Mouse (Mus musculus): ENCODE results near the gene Ptgis. TPM values are rescaled to one million over a fixed set of nuclear protein-coding genes. Genes with fewer than 3 reads are reported as not detected.

Ptgis gene
- polyA plus RNA-seq, 2 experiments: 31.2 to 37.7 TPM

- H3K4me2 ChIP-seq (replicated peaks; ENCODE audit: low read depth, low read length, severe bottlenecking): no peak overlapping the region
- no peak overlapping the region for H3K9ac ChIP-seq (ENCODE audit: low read depth, low read length, severe bottlenecking)
- 92% methylated on average over 9 of the region's 9 CpGs for WGBS
- H3K4me1 ChIP-seq (ENCODE audit: control insufficient read depth, insufficient read depth, low read length): peaks cover 33% of the 10 kb centered on the region
- H3K4me3 ChIP-seq (replicated peaks; ENCODE audit: low read length): no peak overlapping the region
- no peaks in the 10 kb centered on the region for H3K36me3 ChIP-seq (ENCODE audit: control insufficient read depth, insufficient read depth, low read length)
- no peaks in the 10 kb centered on the region; the same call in 1 of the 2 replicates for H3K9me3 ChIP-seq (ENCODE audit: control insufficient read depth, low read length)
- H3K27me3 ChIP-seq (ENCODE audit: control insufficient read depth, insufficient read depth, low read length): no peaks in the 10 kb centered on the region
- DNase-seq (ENCODE audit: low spot score) (no peak), ATAC-seq (ENCODE audit: low FRiP score, low read depth) (no peak)
- TF ChIP-seq POLR2A (IDR thresholded peaks at IDR 0.05; ENCODE audit: borderline replicate concordance, extremely low read depth, insufficient read depth, insufficient read length): no peak
- no peak overlapping the region for H3K27ac ChIP-seq (replicated peaks; ENCODE audit: low read depth, low read length)
Measured at GRCm38 (mm10) chr2:167163600-167163999, 76.8 kb downstream of the Ptgis start.

GRCm38 (mm10) chr2:167163134-167163533, 77.3 kb downstream of the Ptgis start:
- Histone ChIP-seq H3K9me3 (ENCODE audit: control insufficient read depth, low read length) (no peaks in the 10 kb centered on the region; the same call in 1 of the 2 replicates), H3K4me2 (replicated peaks; ENCODE audit: low read depth, low read length, severe bottlenecking) (no peak overlapping the region), H3K9ac (ENCODE audit: low read depth, low read length, severe bottlenecking) (no peak overlapping the region), H3K27me3 (ENCODE audit: control insufficient read depth, insufficient read depth, low read length) (no peaks in the 10 kb centered on the region), H3K36me3 (ENCODE audit: control insufficient read depth, insufficient read depth, low read length) (no peaks in the 10 kb centered on the region), H3K27ac (replicated peaks; ENCODE audit: low read depth, low read length) (0 out of 2 replicates have a peak overlapping the region, but pooled peaks have one; percentile 67), H3K4me3 (replicated peaks; ENCODE audit: low read length) (no peak overlapping the region), H3K4me1 (ENCODE audit: control insufficient read depth, insufficient read depth, low read length) (peaks cover 29% of the 10 kb centered on the region)
- TF ChIP-seq POLR2A (IDR thresholded peaks at IDR 0.05; ENCODE audit: borderline replicate concordance, extremely low read depth, insufficient read depth, insufficient read length): no peak
- no peak for DNase-seq (ENCODE audit: low spot score)
- WGBS: 88% methylated on average over 10 of the region's 10 CpGs
- ATAC-seq (ENCODE audit: low FRiP score, low read depth): no peak

DNA sequence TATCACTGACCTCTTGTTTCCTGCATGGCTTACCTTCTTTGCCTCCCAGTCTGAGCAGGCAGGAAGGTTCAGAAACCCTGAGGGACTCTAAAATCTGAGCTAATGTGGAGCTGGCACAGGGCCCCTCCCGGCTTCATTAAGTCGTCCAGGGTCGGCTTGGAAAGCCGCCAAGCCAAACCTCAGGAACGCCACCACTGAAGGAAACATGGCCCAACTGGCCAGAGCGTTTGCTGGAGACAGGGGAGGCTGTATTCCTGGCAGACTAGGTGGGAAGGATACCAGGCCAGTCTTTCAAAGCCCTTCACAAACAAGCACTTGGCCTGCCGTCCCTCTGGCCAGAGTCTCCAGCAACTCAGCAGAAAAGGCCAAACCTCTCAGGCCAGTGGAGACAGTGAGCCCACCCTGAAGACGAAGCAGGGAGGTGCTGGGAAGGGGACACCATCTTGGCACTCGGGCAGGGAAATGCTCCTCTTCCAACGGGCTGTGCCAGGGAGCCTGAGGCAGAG, 77.8 kb downstream of the Ptgis start:
- peak overlapping the region; percentile 67 for H3K27ac ChIP-seq (replicated peaks; ENCODE audit: low read depth, low read length)

GRCm38 (mm10) chr2:167159721-167160120, 80.7 kb downstream of the Ptgis start:
- H3K27me3 ChIP-seq (ENCODE audit: control insufficient read depth, insufficient read depth, low read length): no peaks in the 10 kb centered on the region
- no peak overlapping the region for H3K4me2 ChIP-seq (replicated peaks; ENCODE audit: low read depth, low read length, severe bottlenecking)
- 87% methylated on average over 4 of the region's 4 CpGs for WGBS
- no peak for TF ChIP-seq POLR2A (IDR thresholded peaks at IDR 0.05; ENCODE audit: borderline replicate concordance, extremely low read depth, insufficient read depth, insufficient read length)
- no peak overlapping the region for H3K4me3 ChIP-seq (replicated peaks; ENCODE audit: low read length)
- no peak overlapping the region for H3K9ac ChIP-seq (ENCODE audit: low read depth, low read length, severe bottlenecking)
- DNase-seq (ENCODE audit: low spot score) (no peak), ATAC-seq (ENCODE audit: low FRiP score, low read depth) (no peak)
- H3K9me3 ChIP-seq (ENCODE audit: control insufficient read depth, low read length): no peaks in the 10 kb centered on the region; the same call in 1 of the 2 replicates
- H3K27ac ChIP-seq (replicated peaks; ENCODE audit: low read depth, low read length): no peak overlapping the region
- H3K4me1 ChIP-seq (ENCODE audit: control insufficient read depth, insufficient read depth, low read length): peaks cover 20% of the 10 kb centered on the region
- no peaks in the 10 kb centered on the region for H3K36me3 ChIP-seq (ENCODE audit: control insufficient read depth, insufficient read depth, low read length)

More for the DNA sequence above, 77.8 kb downstream of the Ptgis start:
- 43% methylated on average over 10 of the region's 10 CpGs for WGBS
- H3K4me1 ChIP-seq (ENCODE audit: control insufficient read depth, insufficient read depth, low read length): peaks cover 24% of the 10 kb centered on the region
- H3K4me3 ChIP-seq (replicated peaks; ENCODE audit: low read length): no peak overlapping the region
- ATAC-seq (ENCODE audit: low FRiP score, low read depth) (peak; percentile 71), DNase-seq (ENCODE audit: low spot score) (peak; percentile 78)
- H3K9me3 ChIP-seq (ENCODE audit: control insufficient read depth, low read length): no peaks in the 10 kb centered on the region; the same call in 1 of the 2 replicates
- H3K4me2 ChIP-seq (replicated peaks; ENCODE audit: low read depth, low read length, severe bottlenecking): no peak overlapping the region
- no peak overlapping the region for H3K9ac ChIP-seq (ENCODE audit: low read depth, low read length, severe bottlenecking)
- H3K27me3 ChIP-seq (ENCODE audit: control insufficient read depth, insufficient read depth, low read length): no peaks in the 10 kb centered on the region
- no peaks in the 10 kb centered on the region for H3K36me3 ChIP-seq (ENCODE audit: control insufficient read depth, insufficient read depth, low read length)
- TF ChIP-seq POLR2A (IDR thresholded peaks at IDR 0.05; ENCODE audit: borderline replicate concordance, extremely low read depth, insufficient read depth, insufficient read length): no peak

- Histone ChIP-seq H3K27ac (replicated peaks; ENCODE audit: low read depth, low read length) (no peak overlapping the region), H3K4me1 (ENCODE audit: control insufficient read depth, insufficient read depth, low read length) (peaks cover 18% of the 10 kb centered on the region), H3K9ac (ENCODE audit: low read depth, low read length, severe bottlenecking) (no peak overlapping the region), H3K27me3 (ENCODE audit: control insufficient read depth, insufficient read depth, low read length) (no peaks in the 10 kb centered on the region), H3K9me3 (ENCODE audit: control insufficient read depth, low read length) (no peaks in the 10 kb centered on the region; the same call in 1 of the 2 replicates), H3K4me2 (replicated peaks; ENCODE audit: low read depth, low read length, severe bottlenecking) (no peak overlapping the region), H3K4me3 (replicated peaks; ENCODE audit: low read length) (no peak overlapping the region), H3K36me3 (ENCODE audit: control insufficient read depth, insufficient read depth, low read length) (no peaks in the 10 kb centered on the region)
- 78% methylated on average over 5 of the region's 5 CpGs for WGBS
- DNase-seq (ENCODE audit: low spot score) (no peak), ATAC-seq (ENCODE audit: low FRiP score, low read depth) (no peak)
- TF ChIP-seq POLR2A (IDR thresholded peaks at IDR 0.05; ENCODE audit: borderline replicate concordance, extremely low read depth, insufficient read depth, insufficient read length): no peak
Measured at GRCm38 (mm10) chr2:167158780-167159179, 81.6 kb downstream of the Ptgis start.

Data from limb, embryonic 14.5 days (tissue).